Mouse (Mus musculus): ENCODE measurements around the gene Hs3st4. TPM values are rescaled to one million over a fixed set of nuclear protein-coding genes. Genes with fewer than 3 reads are reported as not detected.

Hs3st4 gene
- polyA plus RNA-seq, 1 experiment from 2014 or later: 15.5 TPM

DNA sequence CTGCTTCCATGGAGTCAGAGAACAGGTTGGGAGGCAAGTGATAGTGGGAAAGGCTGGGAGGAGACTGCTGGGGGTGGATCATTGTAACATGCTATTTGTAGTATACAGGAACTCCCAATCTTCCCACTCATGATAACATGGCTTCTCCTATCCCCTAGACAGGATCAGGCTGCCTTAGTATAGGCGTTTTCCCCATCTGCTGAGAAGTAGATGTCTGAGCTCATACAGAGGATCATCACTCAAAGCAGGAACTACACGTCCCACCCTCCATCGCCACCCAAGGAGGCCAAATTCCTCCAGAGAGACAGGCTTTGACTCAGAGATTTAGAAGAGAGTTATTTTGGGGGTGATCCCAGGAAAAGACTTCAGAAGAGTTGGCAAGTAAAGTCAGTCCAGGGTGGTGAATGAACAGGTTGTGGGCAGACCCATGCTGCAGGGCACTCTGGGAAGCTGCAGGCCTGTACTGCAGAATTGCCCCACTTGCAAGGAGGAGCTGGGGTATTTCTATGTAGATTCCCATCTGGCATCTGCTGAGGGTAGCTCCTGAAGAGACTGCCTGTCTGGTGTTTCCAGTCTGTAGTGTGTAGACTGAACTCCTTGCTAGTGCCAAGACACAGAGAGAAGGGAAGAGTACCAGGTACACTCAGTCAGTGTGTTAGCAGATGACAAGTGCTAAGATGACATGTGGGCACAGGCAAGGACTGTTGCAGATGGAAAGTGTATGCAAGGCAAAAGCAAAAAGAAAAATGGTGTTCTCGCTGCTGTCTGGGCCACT, 255.4 kb downstream of the Hs3st4 start:
- ATAC-seq: no peak
- Histone ChIP-seq H3K36me3 (ENCODE audit: control insufficient read depth, insufficient read depth, low read length) (no peaks in the 10 kb centered on the region), H3K9me3 (ENCODE audit: control insufficient read depth, low read length) (no peaks in the 10 kb centered on the region), H3K27me3 (replicated peaks; ENCODE audit: control insufficient read depth, insufficient read depth, low read length) (no peaks in the 10 kb centered on the region), H3K9ac (ENCODE audit: low read depth, low read length) (no peak overlapping the region), H3K4me3 (ENCODE audit: low read length) (no peak overlapping the region), H3K4me2 (ENCODE audit: low read length) (no peak overlapping the region), H3K27ac (ENCODE audit: low read depth, low read length) (no peak overlapping the region), H3K4me1 (ENCODE audit: control insufficient read depth, insufficient read depth, low read depth, low read length) (peaks cover 6% of the 10 kb centered on the region)
- 85% methylated on average over 4 of the region's 4 CpGs for WGBS

DNA sequence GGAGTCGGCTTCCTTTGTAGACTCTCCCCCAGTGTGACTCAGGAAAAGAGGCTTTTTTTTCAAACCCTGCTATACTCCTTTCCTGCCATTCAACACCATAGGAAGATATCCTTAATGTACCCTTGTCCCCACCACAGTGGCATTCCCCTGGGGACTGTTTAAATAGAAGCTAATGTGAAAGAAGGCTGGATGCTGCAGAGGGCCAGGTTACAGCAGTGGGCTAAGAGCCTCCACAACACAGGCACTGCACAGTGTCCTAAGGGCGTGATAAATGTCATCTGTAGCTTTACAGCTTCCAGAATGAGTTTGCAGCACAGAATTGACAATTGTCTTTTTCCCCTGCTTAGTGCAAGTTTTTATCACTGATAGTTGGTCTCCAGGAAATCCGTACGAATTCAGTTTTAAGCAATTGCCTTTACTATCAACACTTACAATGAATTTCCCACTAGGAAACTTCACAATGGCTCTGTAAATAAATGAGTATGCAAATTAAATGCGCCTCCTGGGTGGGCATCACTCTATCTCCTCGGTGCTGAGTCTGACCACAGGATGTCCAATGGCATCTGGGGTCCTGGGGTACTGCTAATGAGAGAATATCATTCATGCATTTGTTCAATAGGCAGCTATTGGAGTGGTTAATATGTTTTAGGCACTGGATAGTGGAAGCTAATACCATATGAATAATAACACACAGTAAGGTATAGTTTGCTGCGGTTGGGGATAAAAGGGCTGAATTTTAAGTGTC, 257.4 kb downstream of the Hs3st4 start:
- peaks cover 6% of the 10 kb centered on the region for H3K4me1 ChIP-seq (ENCODE audit: control insufficient read depth, insufficient read depth, low read depth, low read length)
- H3K4me3 ChIP-seq (ENCODE audit: low read length): no peak overlapping the region
- WGBS: 17% methylated on average over 7 of the region's 7 CpGs
- ATAC-seq: 0 out of 2 replicates have a peak, but pooled peaks have one; percentile 61
- H3K9me3 ChIP-seq (ENCODE audit: control insufficient read depth, low read length): no peaks in the 10 kb centered on the region
- H3K36me3 ChIP-seq (ENCODE audit: control insufficient read depth, insufficient read depth, low read length): no peaks in the 10 kb centered on the region
- H3K9ac ChIP-seq (ENCODE audit: low read depth, low read length): no peak overlapping the region
- H3K4me2 ChIP-seq (ENCODE audit: low read length): no peak overlapping the region
- H3K27ac ChIP-seq (ENCODE audit: low read depth, low read length): no peak overlapping the region
- no peaks in the 10 kb centered on the region for H3K27me3 ChIP-seq (replicated peaks; ENCODE audit: control insufficient read depth, insufficient read depth, low read length)

DNA sequence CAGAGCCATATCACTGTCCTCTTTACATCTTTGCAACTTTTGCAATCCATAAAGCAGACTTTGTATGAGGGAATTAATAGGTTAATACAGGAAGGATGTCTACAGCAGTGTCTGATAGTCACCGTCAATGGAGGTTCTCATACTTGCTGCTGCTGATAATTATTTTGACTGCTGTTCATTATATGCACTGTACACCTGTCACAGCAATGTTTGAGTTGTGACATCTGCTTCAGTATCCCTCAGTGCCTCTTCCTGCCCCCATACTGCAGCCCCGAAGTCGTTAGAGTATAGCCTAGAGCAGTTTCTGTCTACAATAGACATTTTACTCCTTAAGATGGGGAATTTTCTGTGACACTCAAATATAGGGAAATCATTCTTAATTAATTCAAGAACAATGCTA, 267.2 kb downstream of the Hs3st4 start:
- Histone ChIP-seq H3K4me3 (ENCODE audit: low read length) (no peak overlapping the region), H3K27me3 (replicated peaks; ENCODE audit: control insufficient read depth, insufficient read depth, low read length) (no peaks in the 10 kb centered on the region), H3K27ac (ENCODE audit: low read depth, low read length) (no peak overlapping the region), H3K9ac (ENCODE audit: low read depth, low read length) (no peak overlapping the region), H3K36me3 (ENCODE audit: control insufficient read depth, insufficient read depth, low read length) (no peaks in the 10 kb centered on the region), H3K4me1 (ENCODE audit: control insufficient read depth, insufficient read depth, low read depth, low read length) (no peaks in the 10 kb centered on the region), H3K4me2 (ENCODE audit: low read length) (no peak overlapping the region), H3K9me3 (ENCODE audit: control insufficient read depth, low read length) (no peaks in the 10 kb centered on the region)
- ATAC-seq: no peak
- WGBS: 51% methylated on average over 3 of the region's 3 CpGs

DNA sequence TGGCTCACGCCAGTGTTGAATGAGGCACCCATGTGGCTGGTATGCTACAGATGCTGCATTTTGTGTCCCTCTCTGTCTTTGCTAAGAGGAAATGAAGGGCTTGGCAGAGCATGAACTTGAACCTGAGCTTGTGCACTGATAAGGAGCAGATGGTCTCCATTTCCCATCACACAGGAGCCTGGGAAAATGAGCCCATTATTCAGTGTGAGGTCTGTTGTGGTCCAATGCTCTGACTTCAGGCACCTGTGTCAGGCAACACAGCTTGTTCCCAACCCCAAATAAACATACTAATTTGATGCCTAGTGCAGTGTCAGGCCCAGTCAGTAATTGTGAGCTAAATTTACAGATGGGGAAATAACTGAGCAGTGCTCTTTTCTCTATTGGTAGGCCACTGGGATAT, 267.9 kb downstream of the Hs3st4 start:
- Histone ChIP-seq H3K27me3 (replicated peaks; ENCODE audit: control insufficient read depth, insufficient read depth, low read length) (no peaks in the 10 kb centered on the region), H3K9ac (ENCODE audit: low read depth, low read length) (no peak overlapping the region), H3K4me3 (ENCODE audit: low read length) (no peak overlapping the region), H3K4me2 (ENCODE audit: low read length) (no peak overlapping the region), H3K4me1 (ENCODE audit: control insufficient read depth, insufficient read depth, low read depth, low read length) (no peaks in the 10 kb centered on the region), H3K27ac (ENCODE audit: low read depth, low read length) (no peak overlapping the region), H3K9me3 (ENCODE audit: control insufficient read depth, low read length) (no peaks in the 10 kb centered on the region), H3K36me3 (ENCODE audit: control insufficient read depth, insufficient read depth, low read length) (no peaks in the 10 kb centered on the region)
- ATAC-seq: no peak
- 53% methylated on average over 1 of the region's 1 CpGs for WGBS

DNA sequence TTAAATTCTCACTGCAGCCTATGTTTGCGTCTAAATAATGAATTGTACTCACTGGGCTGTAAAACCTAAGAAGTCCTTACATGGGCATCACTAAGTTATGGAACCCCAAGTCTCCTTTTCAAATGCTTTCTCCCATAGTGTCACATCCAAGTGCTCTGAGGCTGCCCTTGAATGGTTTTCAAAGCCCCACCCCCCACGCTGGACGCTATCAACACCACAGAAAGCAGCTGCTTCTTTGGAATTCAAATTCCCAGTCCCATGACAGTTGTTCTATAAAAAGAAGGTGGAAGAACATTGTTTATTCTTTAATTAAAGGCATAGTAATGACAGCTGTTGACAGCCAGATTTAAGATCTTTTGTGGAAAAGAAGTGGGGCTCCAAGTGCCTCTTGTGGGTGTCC, 275.8 kb downstream of the Hs3st4 start:
- Histone ChIP-seq H3K9ac (ENCODE audit: low read depth, low read length) (no peak overlapping the region), H3K27ac (ENCODE audit: low read depth, low read length) (no peak overlapping the region), H3K9me3 (ENCODE audit: control insufficient read depth, low read length) (no peaks in the 10 kb centered on the region), H3K4me3 (ENCODE audit: low read length) (no peak overlapping the region), H3K36me3 (ENCODE audit: control insufficient read depth, insufficient read depth, low read length) (no peaks in the 10 kb centered on the region), H3K27me3 (replicated peaks; ENCODE audit: control insufficient read depth, insufficient read depth, low read length) (no peaks in the 10 kb centered on the region), H3K4me2 (ENCODE audit: low read length) (no peak overlapping the region), H3K4me1 (ENCODE audit: control insufficient read depth, insufficient read depth, low read depth, low read length) (no peaks in the 10 kb centered on the region)
- 47% methylated on average over 3 of the region's 3 CpGs for WGBS
- ATAC-seq: no peak

DNA sequence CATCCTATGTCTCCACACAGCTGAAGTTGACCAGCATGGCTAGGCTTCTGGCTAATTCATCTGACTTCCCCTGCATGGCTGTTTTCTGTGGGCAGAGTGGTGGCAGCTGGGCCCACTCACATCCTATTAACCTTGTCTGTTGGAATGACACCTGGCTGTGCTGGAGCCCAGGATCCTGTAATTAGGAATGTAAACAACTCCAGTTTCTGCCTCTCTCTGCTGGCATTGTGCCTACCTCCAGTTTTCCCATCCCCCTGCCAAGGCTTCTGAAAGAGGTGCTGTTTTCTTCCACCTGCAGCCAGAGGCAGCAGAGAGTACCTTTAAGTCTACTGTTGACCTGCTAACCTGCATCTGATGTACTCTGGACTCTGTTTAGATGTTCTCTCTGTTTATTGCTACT, 288.1 kb downstream of the Hs3st4 start:
- no peak overlapping the region for H3K4me3 ChIP-seq (ENCODE audit: low read length)
- H3K9ac ChIP-seq (ENCODE audit: low read depth, low read length): no peak overlapping the region
- H3K27ac ChIP-seq (ENCODE audit: low read depth, low read length): no peak overlapping the region
- no peaks in the 10 kb centered on the region for H3K9me3 ChIP-seq (ENCODE audit: control insufficient read depth, low read length)
- H3K36me3 ChIP-seq (ENCODE audit: control insufficient read depth, insufficient read depth, low read length): no peaks in the 10 kb centered on the region
- no peaks in the 10 kb centered on the region for H3K27me3 ChIP-seq (replicated peaks; ENCODE audit: control insufficient read depth, insufficient read depth, low read length)
- H3K4me1 ChIP-seq (ENCODE audit: control insufficient read depth, insufficient read depth, low read depth, low read length): no peaks in the 10 kb centered on the region
- no peak overlapping the region for H3K4me2 ChIP-seq (ENCODE audit: low read length)
- peak; percentile 60; the same call in 1 of the 2 replicates for ATAC-seq

DNA sequence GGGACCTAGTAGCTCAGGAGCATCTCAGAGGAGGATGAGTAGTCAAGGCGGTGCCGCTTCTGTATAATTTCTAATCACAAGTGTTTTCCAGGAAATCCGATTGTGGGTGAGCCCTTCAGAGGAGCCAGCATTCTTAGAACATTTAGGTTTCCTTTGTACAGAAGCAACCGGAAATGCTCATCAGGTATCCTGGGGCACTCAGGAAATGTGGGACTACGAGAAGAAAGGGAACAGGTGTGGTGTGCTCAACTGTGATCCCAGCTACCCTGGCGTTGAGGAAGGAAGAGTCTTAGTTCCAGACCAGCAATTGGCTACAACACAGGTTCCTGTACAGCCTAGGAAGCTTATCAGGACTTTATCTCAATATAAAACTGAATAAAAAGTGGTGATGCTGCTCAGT, 307.2 kb downstream of the Hs3st4 start:
- H3K9me3 ChIP-seq (ENCODE audit: control insufficient read depth, low read length): no peaks in the 10 kb centered on the region
- no peak overlapping the region for H3K4me2 ChIP-seq (ENCODE audit: low read length)
- no peaks in the 10 kb centered on the region for H3K27me3 ChIP-seq (replicated peaks; ENCODE audit: control insufficient read depth, insufficient read depth, low read length)
- H3K4me3 ChIP-seq (ENCODE audit: low read length): no peak overlapping the region
- no peak for ATAC-seq
- no peaks in the 10 kb centered on the region for H3K4me1 ChIP-seq (ENCODE audit: control insufficient read depth, insufficient read depth, low read depth, low read length)
- no peak overlapping the region for H3K9ac ChIP-seq (ENCODE audit: low read depth, low read length)
- no peak overlapping the region for H3K27ac ChIP-seq (ENCODE audit: low read depth, low read length)
- 81% methylated on average over 6 of the region's 6 CpGs for WGBS
- H3K36me3 ChIP-seq (ENCODE audit: control insufficient read depth, insufficient read depth, low read length): no peaks in the 10 kb centered on the region

DNA sequence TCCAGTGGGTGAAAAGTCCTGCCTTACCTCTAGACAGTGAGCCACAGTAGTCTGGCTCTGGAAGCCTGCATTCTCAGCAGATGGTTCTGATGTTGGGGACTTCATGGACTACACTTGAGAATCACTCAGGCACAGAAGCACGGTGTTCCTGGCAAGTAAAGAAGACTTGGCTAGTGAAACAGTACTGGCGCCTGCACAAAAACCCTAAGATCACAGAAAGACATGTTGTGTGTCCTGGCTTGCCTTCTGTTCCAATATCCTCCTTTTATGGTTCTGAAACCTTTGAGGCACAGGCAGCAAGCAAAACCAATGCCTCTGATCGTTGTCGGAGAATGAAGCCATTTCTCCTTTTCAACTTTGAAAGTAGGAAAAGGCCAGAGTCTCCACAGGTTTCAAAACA, 336.8 kb downstream of the Hs3st4 start:
- no peak overlapping the region for H3K27ac ChIP-seq (ENCODE audit: low read depth, low read length)
- no peak overlapping the region for H3K9ac ChIP-seq (ENCODE audit: low read depth, low read length)
- ATAC-seq: no peak
- H3K4me2 ChIP-seq (ENCODE audit: low read length): no peak overlapping the region
- H3K4me1 ChIP-seq (ENCODE audit: control insufficient read depth, insufficient read depth, low read depth, low read length): no peaks in the 10 kb centered on the region
- H3K36me3 ChIP-seq (ENCODE audit: control insufficient read depth, insufficient read depth, low read length): no peaks in the 10 kb centered on the region
- no peaks in the 10 kb centered on the region for H3K27me3 ChIP-seq (replicated peaks; ENCODE audit: control insufficient read depth, insufficient read depth, low read length)
- WGBS: 76% methylated on average over 4 of the region's 4 CpGs
- H3K9me3 ChIP-seq (ENCODE audit: control insufficient read depth, low read length): no peaks in the 10 kb centered on the region
- no peak overlapping the region for H3K4me3 ChIP-seq (ENCODE audit: low read length)

DNA sequence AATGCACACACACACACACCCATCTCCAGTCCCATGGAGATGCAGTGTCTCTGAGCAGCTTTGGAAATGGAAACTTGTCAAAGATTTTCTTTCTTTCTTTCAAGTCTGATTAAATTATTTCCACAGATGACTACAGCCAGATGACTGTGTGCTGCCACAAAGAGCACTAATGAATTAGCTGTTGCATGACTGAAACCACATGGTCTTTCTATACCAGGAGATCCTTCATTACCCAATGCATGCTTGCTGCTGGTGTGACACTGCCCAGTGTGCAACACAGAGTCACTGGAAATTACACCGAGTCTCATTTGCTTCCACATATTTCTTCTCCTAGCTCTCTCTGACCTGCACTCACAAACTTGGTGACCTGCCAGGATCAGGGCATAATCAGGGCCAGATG, 353.0 kb downstream of the Hs3st4 start:
- Histone ChIP-seq H3K4me2 (ENCODE audit: low read length) (no peak overlapping the region), H3K4me1 (ENCODE audit: control insufficient read depth, insufficient read depth, low read depth, low read length) (no peaks in the 10 kb centered on the region), H3K27me3 (replicated peaks; ENCODE audit: control insufficient read depth, insufficient read depth, low read length) (no peaks in the 10 kb centered on the region; the same call in 1 of the 2 replicates), H3K36me3 (ENCODE audit: control insufficient read depth, insufficient read depth, low read length) (no peaks in the 10 kb centered on the region), H3K27ac (ENCODE audit: low read depth, low read length) (no peak overlapping the region), H3K9ac (ENCODE audit: low read depth, low read length) (no peak overlapping the region), H3K9me3 (ENCODE audit: control insufficient read depth, low read length) (no peaks in the 10 kb centered on the region), H3K4me3 (ENCODE audit: low read length) (no peak overlapping the region)
- 78% methylated on average over 1 of the region's 1 CpGs for WGBS
- no peak for ATAC-seq
